8 mouse cellular contexts compared by ENCODE assay signal in the genomic region with DNA sequence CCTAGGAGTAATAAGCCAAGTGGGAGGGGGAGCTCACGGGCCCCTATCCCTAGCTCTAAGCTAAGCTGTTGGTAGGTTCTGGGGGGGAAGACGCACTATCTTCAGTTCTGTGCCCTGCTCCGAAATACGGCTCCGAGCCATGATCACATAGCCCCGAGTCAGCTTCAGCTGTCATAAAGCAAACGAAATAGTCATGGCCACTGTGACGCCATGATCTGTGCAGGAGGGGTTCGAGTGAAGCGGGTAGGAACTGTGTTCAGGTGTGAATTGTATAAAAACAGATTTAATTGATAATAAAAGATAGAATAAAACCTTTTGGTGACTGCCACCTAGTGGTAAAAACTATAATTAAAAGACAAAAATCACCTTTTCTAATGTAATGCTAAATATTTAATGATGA. TPM values are rescaled to one million over a fixed set of nuclear protein-coding genes. Genes with fewer than 3 reads are reported as not detected.
A peak's percentile ranks its signal among the peaks of the same experiment; 100 is the strongest.
DNase-seq lines count a peak whose midpoint lies in the region; ATAC-seq lines count a peak whose summit lies in the region.

No protein-coding gene starts in this region.

- no peak overlapping the region for H3K27ac ChIP-seq in embryonic facial prominence, embryonic 11.5 days (replicated peaks; ENCODE audit: low read depth, low read length)
- H3K27ac ChIP-seq in embryonic facial prominence, embryonic 10.5 days (replicated peaks): no peak overlapping the region
- H3K27ac ChIP-seq in forebrain, embryonic 15.5 days (replicated peaks): no peak overlapping the region
- H3K27ac ChIP-seq in midbrain, embryonic 13.5 days: no peak overlapping the region

- no peaks in the 10 kb centered on the region for H3K9me3 ChIP-seq in embryonic facial prominence, embryonic 11.5 days (replicated peaks; ENCODE audit: control insufficient read depth, low read length)
- H3K9me3 ChIP-seq in embryonic facial prominence, embryonic 10.5 days: no peaks in the 10 kb centered on the region
- H3K9me3 ChIP-seq in forebrain, embryonic 15.5 days: no peaks in the 10 kb centered on the region
- no peaks in the 10 kb centered on the region for H3K9me3 ChIP-seq in midbrain, embryonic 13.5 days

- H3K27me3 ChIP-seq in embryonic facial prominence, embryonic 11.5 days (ENCODE audit: control insufficient read depth, insufficient read depth, low read length): no peaks in the 10 kb centered on the region
- no peaks in the 10 kb centered on the region for H3K27me3 ChIP-seq in embryonic facial prominence, embryonic 10.5 days (replicated peaks; ENCODE audit: low read depth, poor library complexity, severe bottlenecking)
- no peaks in the 10 kb centered on the region for H3K27me3 ChIP-seq in forebrain, embryonic 15.5 days
- no peaks in the 10 kb centered on the region for H3K27me3 ChIP-seq in midbrain, embryonic 13.5 days

- no peaks in the 10 kb centered on the region for H3K36me3 ChIP-seq in embryonic facial prominence, embryonic 11.5 days (replicated peaks; ENCODE audit: control insufficient read depth, insufficient read depth, low read depth, low read length)
- H3K36me3 ChIP-seq in embryonic facial prominence, embryonic 10.5 days (replicated peaks): no peaks in the 10 kb centered on the region
- H3K36me3 ChIP-seq in forebrain, embryonic 15.5 days: no peaks in the 10 kb centered on the region
- no peaks in the 10 kb centered on the region for H3K36me3 ChIP-seq in midbrain, embryonic 13.5 days

- 80% methylated on average over 10 of the region's 10 CpGs for WGBS in embryonic facial prominence, embryonic 11.5 days
- 86% methylated on average over 10 of the region's 10 CpGs for WGBS in embryonic facial prominence, embryonic 10.5 days
- WGBS in forebrain, embryonic 15.5 days: 70% methylated on average over 10 of the region's 10 CpGs
- 74% methylated on average over 10 of the region's 10 CpGs for WGBS in midbrain, embryonic 13.5 days

- no peak overlapping the region for H3K4me3 ChIP-seq in embryonic facial prominence, embryonic 11.5 days (ENCODE audit: low read depth, low read length)
- no peak overlapping the region for H3K4me3 ChIP-seq in embryonic facial prominence, embryonic 10.5 days
- H3K4me3 ChIP-seq in forebrain, embryonic 15.5 days: no peak overlapping the region
- no peak overlapping the region for H3K4me3 ChIP-seq in midbrain, embryonic 13.5 days (replicated peaks)

- H3K4me1 ChIP-seq in embryonic facial prominence, embryonic 11.5 days (ENCODE audit: control insufficient read depth, insufficient read depth, low read length): no peaks in the 10 kb centered on the region
- no peaks in the 10 kb centered on the region for H3K4me1 ChIP-seq in embryonic facial prominence, embryonic 10.5 days
- H3K4me1 ChIP-seq in forebrain, embryonic 15.5 days: no peaks in the 10 kb centered on the region
- H3K4me1 ChIP-seq in midbrain, embryonic 13.5 days (replicated peaks): no peaks in the 10 kb centered on the region

- no peak overlapping the region for H3K4me2 ChIP-seq in embryonic facial prominence, embryonic 11.5 days (ENCODE audit: low read depth, low read length)
- no peak overlapping the region for H3K4me2 ChIP-seq in forebrain, embryonic 15.5 days (replicated peaks)
- H3K4me2 ChIP-seq in midbrain, embryonic 13.5 days (replicated peaks): no peak overlapping the region

- no peak overlapping the region for H3K9ac ChIP-seq in embryonic facial prominence, embryonic 11.5 days (replicated peaks; ENCODE audit: low read length)
- no peak overlapping the region for H3K9ac ChIP-seq in forebrain, embryonic 15.5 days (replicated peaks)
- H3K9ac ChIP-seq in midbrain, embryonic 13.5 days (replicated peaks): no peak overlapping the region

- no peak; the same call in 1 of the 2 replicates for ATAC-seq in embryonic facial prominence, embryonic 11.5 days (replicated peaks; ENCODE audit: insufficient number of reproducible peaks, low FRiP score, low TSS enrichment, low read depth)
- ATAC-seq in forebrain, embryonic 15.5 days (replicated peaks): peak; percentile 48; the same call in 1 of the 2 replicates
- ATAC-seq in midbrain, embryonic 13.5 days: peak; percentile 76

- peak; percentile 19 for DNase-seq in embryonic facial prominence, embryonic 11.5 days (ENCODE audit: low spot score)
- no peak for DNase-seq in embryonic facial prominence, embryonic 10.5 days (ENCODE audit: low spot score)
- peak; percentile 5 for DNase-seq in right cerebral cortex, postnatal 4 days
- no peak for DNase-seq in right cerebral cortex, postnatal 25 days
- DNase-seq in T-cell, adult 2 months (ENCODE audit: low spot score): no peak
- DNase-seq in spleen, adult 18-20 months: no peak

RNA-seq across cellular contexts. Expression of gene Stard3nl, which starts 42.4 kb away (rescaled TPM):
- 132 and 141 TPM in 2 replicates for polyA plus RNA-seq in embryonic facial prominence, embryonic 11.5 days (2014; fragmentation: Nextera tagmentation; extraction: Ambion mirVana)
- 102 and 104 TPM in 2 replicates for polyA plus RNA-seq in embryonic facial prominence, embryonic 10.5 days (2016; fragmentation: Nextera tagmentation; extraction: Ambion mirVana)
- polyA plus RNA-seq in forebrain, embryonic 15.5 days (2015; fragmentation: Nextera tagmentation; extraction: Ambion mirVana): 183 and 184 TPM in 2 replicates
- polyA plus RNA-seq in midbrain, embryonic 13.5 days (2015; fragmentation: Nextera tagmentation; extraction: Ambion mirVana): 177 and 181 TPM in 2 replicates

Comparison
In these comparisons a context has a peak if more than half of its experiments do, and no peak if none do; other contexts are left out.
1. DNase-seq: peak in embryonic facial prominence, embryonic 11.5 days (single experiment) and right cerebral cortex, postnatal 4 days (single experiment); none in embryonic facial prominence, embryonic 10.5 days (single experiment), right cerebral cortex, postnatal 25 days (single experiment), T-cell, adult 2 months (single experiment) and spleen, adult 18-20 months (0 of 2).